Mouse (Mus musculus) spleen, adult 2 months (tissue): ENCODE data around the gene Kif5c. TPM values are rescaled to one million over a fixed set of nuclear protein-coding genes. Genes with fewer than 3 reads are reported as not detected.
A peak's percentile ranks its signal among the peaks of the same experiment; 100 is the strongest.

ENCODE experiments used
- DNase-seq, 2 experiments: peaks; one replicate each; pipeline versions ENCODE4 v3.0.0 to v3.0.0-alpha.2; 2012 to 2021; ENCODE audit warnings: low spot score in 2 of 2, low read depth in 1 of 2
- H3K27ac ChIP-seq: fragments of 200-500 bp; 2 replicates; pipeline ENCODE4 v1.5.1; 2012; ENCODE audit warnings: low read length, inconsistent platforms; ENCODE audit not compliant: insufficient read depth
- H3K27me3 ChIP-seq: fragments of 200-500 bp; 2 replicates; pipeline ENCODE4 v1.6.1; 2012; ENCODE audit warnings: mild to moderate bottlenecking, moderate library complexity, low read length, inconsistent platforms; ENCODE audit not compliant: control insufficient read depth, insufficient read depth
- H3K36me3 ChIP-seq: fragments of 200-500 bp; 2 replicates; pipeline ENCODE4 v1.6.1; 2012; ENCODE audit warnings: mild to moderate bottlenecking, low read length, inconsistent platforms; ENCODE audit not compliant: control insufficient read depth, insufficient read depth
- H3K4me1 ChIP-seq: fragments of 200-500 bp; 2 replicates; pipeline ENCODE4 v1.6.1; 2011; ENCODE audit warnings: inconsistent platforms; ENCODE audit not compliant: control insufficient read depth, insufficient read depth, insufficient read length
- H3K4me3 ChIP-seq: fragments of 200-500 bp; 2 replicates; pipeline ENCODE4 v1.5.1; 2011; ENCODE audit warnings: mild to moderate bottlenecking, inconsistent platforms; ENCODE audit not compliant: insufficient read depth, insufficient read length; ENCODE audit errors: extremely low read depth
- CTCF ChIP-seq: fragments of 200-500 bp; IDR thresholded peaks from 2 replicates; pipeline ENCODE4 v1.5.1; 2011; ENCODE audit warnings: mild to moderate bottlenecking, inconsistent platforms; ENCODE audit not compliant: insufficient read depth, insufficient read length, insufficient replicate concordance; ENCODE audit errors: extremely low read depth
- POLR2A ChIP-seq: fragments of 200-500 bp; IDR thresholded peaks from 2 replicates; pipeline ENCODE4 v1.6.1; 2011; ENCODE audit warnings: low read depth, low read length, inconsistent platforms
- WGBS: fragments of 180-500 bp; shearing (Covaris S2); methylation state at CpG from one replicate; pipeline ENCODE4 v1.1.7; 2018; 5-methylcytosine and 5-hydroxymethylcytosine counted together
- polyA plus RNA-seq: library from polyadenylated mRNA; depleted of rRNA; stranded (reverse); fragments of >200 nt; gene quantifications from 2 replicates; pipeline ENCODE4 v1.2.3, GENCODE M21; 2012

Gene Kif5c
- polyA plus RNA-seq, 1 experiment, result 0.21 TPM

DNA sequence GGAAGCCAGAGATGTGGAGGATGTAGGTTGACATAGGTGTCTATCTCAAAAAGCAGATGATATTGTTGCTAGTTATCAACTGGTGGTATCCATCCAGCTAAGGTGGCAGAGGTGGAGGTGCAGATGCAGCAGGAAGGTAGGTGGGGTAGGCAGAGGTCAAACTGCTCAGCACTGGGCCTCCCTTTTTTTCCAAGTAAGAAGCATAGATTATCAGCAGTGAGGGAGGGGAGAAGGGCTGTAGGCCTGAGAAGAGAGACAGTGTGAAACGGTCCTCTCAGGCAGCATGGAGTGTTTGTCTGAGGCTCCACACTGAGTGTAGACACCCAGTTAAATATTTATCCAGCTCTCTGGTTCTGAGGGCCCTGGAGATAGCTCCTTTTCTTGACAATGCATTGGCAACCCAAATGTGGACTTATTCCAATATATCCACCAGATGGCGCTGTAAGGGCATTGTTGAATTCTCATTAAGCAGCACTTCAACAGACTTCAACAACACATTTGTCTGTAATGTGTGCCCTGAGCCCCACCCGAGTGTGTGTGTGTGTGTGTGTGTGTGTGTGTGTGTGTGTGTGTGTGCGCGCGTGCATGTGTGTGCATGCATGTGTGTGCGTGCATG, 145.3 kb downstream of the Kif5c start:
- DNase-seq, result peak in 1 of 2 experiments; percentile 27
- WGBS, result 46% methylated on average over 7 of the region's 7 CpGs
- H3K27me3 ChIP-seq, result no peaks in the 10 kb centered on the region
- H3K27ac ChIP-seq, result no peak overlapping the region
- no peak for TF ChIP-seq CTCF
- no peak for TF ChIP-seq POLR2A
- no peaks in the 10 kb centered on the region for H3K4me1 ChIP-seq
- H3K36me3 ChIP-seq, result no peaks in the 10 kb centered on the region
- no peak overlapping the region for H3K4me3 ChIP-seq

- Histone ChIP-seq H3K27ac (no peak overlapping the region), H3K36me3 (no peaks in the 10 kb centered on the region)
- WGBS, result 85% methylated on average over 2 of the region's 2 CpGs
Observed at GRCm38 (mm10) chr2:49768916-49769315, 149.8 kb downstream of the Kif5c start.

DNA sequence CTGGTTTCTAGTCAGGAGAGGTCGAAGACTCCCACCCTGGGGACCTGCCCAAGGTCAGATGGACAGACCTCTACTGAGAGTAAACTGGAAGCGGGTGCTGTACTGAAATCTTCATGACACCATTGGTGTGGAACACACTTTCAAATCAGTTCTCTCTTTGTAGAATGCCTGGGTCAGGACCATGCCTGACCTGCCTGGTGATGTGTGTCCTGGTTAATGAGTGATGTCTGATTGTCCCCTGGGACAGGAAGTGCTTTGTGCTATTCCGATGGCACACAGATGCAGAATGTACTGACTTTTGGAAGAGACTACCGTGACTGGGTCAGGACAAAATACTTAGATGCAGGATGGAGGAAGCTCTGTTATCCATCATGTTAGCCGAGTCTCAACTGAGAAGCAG, 151.3 kb downstream of the Kif5c start:
- no peak for DNase-seq
- 74% methylated on average over 5 of the region's 5 CpGs for WGBS
- Histone ChIP-seq H3K4me1 (no peaks in the 10 kb centered on the region; the same call in 1 of the 2 replicates), H3K27ac (no peak overlapping the region), H3K27me3 (no peaks in the 10 kb centered on the region), H3K4me3 (no peak overlapping the region), H3K36me3 (no peaks in the 10 kb centered on the region)
- no peak for TF ChIP-seq POLR2A

More at GRCm38 (mm10) chr2:49768916-49769315, 149.8 kb downstream of the Kif5c start:
- no peak for DNase-seq
- TF ChIP-seq CTCF, result no peak
- TF ChIP-seq POLR2A, result no peak
- H3K27me3 ChIP-seq, result no peaks in the 10 kb centered on the region
- no peaks in the 10 kb centered on the region; the same call in 1 of the 2 replicates for H3K4me1 ChIP-seq
- no peak overlapping the region for H3K4me3 ChIP-seq

DNA sequence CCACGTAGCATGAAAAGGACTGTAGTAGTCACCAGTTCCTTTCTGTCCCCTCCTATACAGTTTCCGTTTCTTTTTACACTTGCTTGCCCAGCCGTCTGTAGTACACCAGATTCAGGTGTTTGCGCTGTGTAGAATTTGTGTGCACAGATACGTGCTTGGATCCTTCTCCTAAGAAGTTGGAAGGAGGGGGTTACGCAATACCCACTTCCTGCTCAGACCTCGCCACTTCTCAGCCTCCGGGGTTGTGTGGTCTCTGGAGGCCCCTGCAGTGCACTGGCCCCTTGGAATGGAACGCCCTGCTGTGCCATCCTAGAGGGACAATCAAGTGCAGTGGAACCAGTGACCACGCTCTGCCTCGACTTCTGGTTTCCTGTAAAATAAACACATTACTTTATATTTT, 152.1 kb downstream of the Kif5c start:
- TF ChIP-seq CTCF (no peak), POLR2A (no peak)
- no peak overlapping the region for H3K27ac ChIP-seq
- H3K36me3 ChIP-seq, result no peaks in the 10 kb centered on the region
- no peak for DNase-seq
- H3K27me3 ChIP-seq, result no peaks in the 10 kb centered on the region
- peak overlapping the region; percentile 12; the same call in 1 of the 2 replicates for H3K4me3 ChIP-seq
- no peaks in the 10 kb centered on the region; the same call in 1 of the 2 replicates for H3K4me1 ChIP-seq
- WGBS, result 10% methylated on average over 11 of the region's 11 CpGs

- no peaks in the 10 kb centered on the region for H3K27me3 ChIP-seq
- WGBS, result 78% methylated on average over 10 of the region's 10 CpGs
- no peak overlapping the region for H3K27ac ChIP-seq
- no peaks in the 10 kb centered on the region for H3K36me3 ChIP-seq
- DNase-seq, result no peak
- H3K4me3 ChIP-seq, result no peak overlapping the region
- TF ChIP-seq CTCF (no peak), POLR2A (no peak)
- H3K4me1 ChIP-seq, result no peaks in the 10 kb centered on the region; the same call in 1 of the 2 replicates
Observed at GRCm38 (mm10) chr2:49773194-49773931, 154.3 kb downstream of the Kif5c start.

GRCm38 (mm10) chr2:49774180-49774579, 155.1 kb downstream of the Kif5c start:
- Histone ChIP-seq H3K27me3 (no peaks in the 10 kb centered on the region), H3K4me3 (no peak overlapping the region), H3K36me3 (no peaks in the 10 kb centered on the region), H3K4me1 (no peaks in the 10 kb centered on the region; the same call in 1 of the 2 replicates), H3K27ac (no peak overlapping the region)
- no peak for TF ChIP-seq POLR2A
- no peak for TF ChIP-seq CTCF
- DNase-seq, result no peak

- 75% methylated on average over 4 of the region's 4 CpGs for WGBS
- no peaks in the 10 kb centered on the region for H3K27me3 ChIP-seq
- H3K4me3 ChIP-seq, result no peak overlapping the region
- no peaks in the 10 kb centered on the region; the same call in 1 of the 2 replicates for H3K4me1 ChIP-seq
- H3K27ac ChIP-seq, result no peak overlapping the region
- no peaks in the 10 kb centered on the region for H3K36me3 ChIP-seq
- DNase-seq, result no peak
- TF ChIP-seq CTCF (no peak), POLR2A (no peak)
Observed at GRCm38 (mm10) chr2:49775187-49775586, 156.1 kb downstream of the Kif5c start.
